Mouse (Mus musculus): ENCODE measurements around the gene Olfr690.

DNA sequence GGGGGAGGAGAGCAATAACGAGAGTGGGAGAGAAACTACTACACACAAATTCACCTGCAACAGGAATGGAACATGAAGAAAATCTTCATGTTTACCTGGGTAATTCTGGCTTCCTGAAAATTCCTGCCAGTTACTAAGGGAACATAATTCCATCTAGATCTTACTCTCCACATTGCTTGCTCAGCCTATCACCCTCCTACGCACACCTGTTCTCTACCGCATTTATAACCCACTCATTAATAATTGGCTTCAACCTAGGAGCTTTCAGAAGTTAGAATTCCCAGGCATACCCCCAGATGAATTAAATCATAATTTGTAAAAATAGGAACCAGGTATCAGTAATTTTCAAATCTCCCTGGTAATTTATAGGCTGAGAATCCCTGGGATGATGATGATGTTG lies 40.1 kb upstream of the Olfr690 start:
- no peak for TF ChIP-seq POLR2A (IDR thresholded peaks at IDR 0.05; ENCODE audit: low read depth, low read length)
- no peak for TF ChIP-seq CTCF (IDR thresholded peaks at IDR 0.05; ENCODE audit: extremely low read depth, insufficient read length, insufficient replicate concordance, low read depth, low read length)

All from small intestine, adult 2 months (tissue).